Mouse (Mus musculus) layer of hippocampus, postnatal 10 days (tissue): Measurements from ENCODE around the gene Gatad2a. TPM values are rescaled to one million over a fixed set of nuclear protein-coding genes. Genes with fewer than 3 reads are reported as not detected.
A peak's percentile ranks its signal among the peaks of the same experiment; 100 is the strongest.

Experiments used
- DNase-seq, 2 experiments: peaks; one replicate each; pipeline ENCODE4 v3.0.0; 2021; ENCODE audit warnings: low spot score in 2 of 2
- total RNA-seq, 2 experiments: library from RNA; stranded (reverse); gene quantifications; 2 replicates each; pipeline ENCODE4 v1.2.3; 2021

Gatad2a gene
- total RNA-seq, 2 experiments from 2014 or later, result 40.9 to 43.3 TPM

GRCm38 (mm10) chr8:69879678-69880077 is 116.5 kb downstream of the Gatad2a start:
- no peak for DNase-seq

- no peak for DNase-seq
Measured at GRCm38 (mm10) chr8:69877992-69878391, 118.2 kb downstream of the Gatad2a start.

DNA sequence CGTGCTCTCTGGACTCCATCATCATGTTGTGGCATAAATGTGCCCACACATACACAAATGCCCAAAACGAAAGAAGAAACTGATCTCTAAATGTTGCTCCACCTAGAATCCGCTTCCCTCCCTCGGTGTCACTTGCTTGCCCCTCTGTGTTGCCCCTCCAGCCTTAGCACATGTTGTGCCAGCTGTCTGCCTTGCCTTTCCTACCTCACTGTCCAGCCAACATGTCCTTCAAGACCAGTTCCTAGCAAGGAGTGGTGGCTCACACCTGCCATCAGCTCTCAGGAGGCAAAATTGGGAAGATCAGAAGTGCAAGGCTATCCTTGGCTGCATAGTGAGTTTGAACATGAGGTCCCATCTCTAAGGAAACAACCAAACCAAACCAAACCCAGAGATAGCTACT is 118.8 kb downstream of the Gatad2a start:
- no peak for DNase-seq

GRCm38 (mm10) chr8:69876967-69877366 is 119.2 kb downstream of the Gatad2a start:
- DNase-seq, result no peak

GRCm38 (mm10) chr8:69876097-69876496 is 120.1 kb downstream of the Gatad2a start:
- no peak for DNase-seq

GRCm38 (mm10) chr8:69874654-69875053 is 121.5 kb downstream of the Gatad2a start:
- no peak for DNase-seq

DNA sequence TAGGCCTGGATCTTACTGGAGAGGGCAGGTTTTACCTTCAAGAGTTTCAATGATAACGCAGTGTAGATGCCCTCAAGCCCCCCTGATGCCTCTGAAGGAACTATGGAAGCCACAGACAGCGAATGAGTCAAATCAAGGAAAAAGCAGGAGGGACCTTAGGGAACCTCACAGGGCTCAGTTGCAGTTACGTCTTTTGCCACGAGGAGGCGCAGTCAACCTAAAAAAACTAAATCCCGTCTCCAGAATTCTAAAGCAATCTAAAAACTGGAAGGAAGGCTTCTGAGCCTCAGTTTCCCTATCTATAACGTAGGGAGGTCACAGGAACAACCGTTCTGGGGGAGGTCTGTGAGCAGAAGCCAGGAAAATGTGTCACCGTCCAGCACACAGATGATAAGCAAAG is 122.0 kb downstream of the Gatad2a start:
- DNase-seq, result peak; percentile 79 to 83

- DNase-seq, result no peak
Measured at GRCm38 (mm10) chr8:69870907-69871306, 125.3 kb downstream of the Gatad2a start.

DNA sequence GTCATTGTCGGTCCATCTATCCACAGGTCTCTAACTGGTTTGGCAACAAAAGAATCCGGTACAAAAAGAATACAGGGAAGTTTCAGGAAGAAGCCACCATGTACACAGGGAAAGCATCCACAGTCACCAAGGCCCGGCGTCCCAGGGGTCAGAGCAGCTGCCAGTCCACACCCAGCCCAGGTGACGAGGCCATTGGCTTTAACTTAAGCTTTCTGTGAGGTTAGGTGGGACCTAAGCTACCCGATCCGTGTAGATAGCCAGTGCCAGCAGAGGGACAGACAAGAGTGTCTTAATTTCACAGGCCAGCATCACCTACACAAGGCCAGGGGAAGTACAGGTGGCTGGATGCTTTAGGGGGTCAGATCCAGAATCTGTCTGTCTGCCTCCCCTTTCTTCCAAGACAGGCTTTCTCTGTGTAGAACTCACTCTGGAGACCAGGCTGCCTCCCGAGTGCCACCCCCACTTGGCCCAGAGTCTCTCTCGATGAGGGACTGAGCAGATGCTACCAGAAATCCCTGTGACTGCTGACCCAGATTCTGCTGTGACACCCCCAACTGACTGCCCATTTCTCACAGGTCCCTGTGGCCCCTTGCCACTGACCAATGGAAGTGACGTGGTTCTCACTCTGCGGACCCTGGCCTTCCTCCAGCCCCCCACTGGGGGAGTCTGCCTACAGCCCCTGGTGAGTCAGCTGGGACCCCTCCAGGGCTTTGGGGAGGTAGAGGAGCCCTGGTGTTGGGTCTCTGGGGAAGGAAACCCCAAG is 126.0 kb downstream of the Gatad2a start:
- DNase-seq, result no peak

DNA sequence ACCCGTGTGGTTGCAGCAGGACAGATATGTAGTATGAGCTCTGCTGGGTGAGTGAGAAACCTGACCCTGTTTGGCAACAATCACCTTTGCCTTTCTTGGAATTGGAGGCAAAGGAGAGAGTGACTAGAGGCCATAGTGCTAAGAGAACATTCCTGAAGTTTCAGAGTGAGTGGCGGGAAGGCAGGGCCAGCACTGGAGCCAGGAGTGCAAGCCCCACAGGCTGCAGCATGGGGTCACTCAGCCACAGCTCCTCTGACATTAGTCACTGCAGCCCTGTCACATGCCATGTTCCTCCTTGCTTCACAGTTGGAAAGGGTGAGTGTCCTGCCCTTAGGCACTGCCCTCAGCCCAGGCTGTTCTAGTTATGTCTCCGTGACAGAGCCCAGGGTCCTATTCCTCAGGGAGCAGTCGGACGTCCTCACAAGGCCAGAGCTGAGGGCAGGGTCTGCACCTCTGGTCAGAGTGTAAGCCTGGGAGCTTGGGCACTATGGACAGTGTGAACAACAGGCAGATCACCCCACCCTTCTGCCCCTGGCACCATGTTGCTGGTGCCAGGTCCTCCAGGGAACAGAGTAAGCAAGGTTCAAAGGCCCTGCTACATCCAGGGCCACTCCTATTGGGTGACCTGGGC is 128.4 kb downstream of the Gatad2a start:
- no peak for DNase-seq

- DNase-seq, result no peak
Measured at GRCm38 (mm10) chr8:69864180-69864579, 132.0 kb downstream of the Gatad2a start.

- no peak for DNase-seq
Measured at GRCm38 (mm10) chr8:69863387-69864020, 132.7 kb downstream of the Gatad2a start.

GRCm38 (mm10) chr8:69861251-69861650 is 134.9 kb downstream of the Gatad2a start:
- DNase-seq, result no peak

DNA sequence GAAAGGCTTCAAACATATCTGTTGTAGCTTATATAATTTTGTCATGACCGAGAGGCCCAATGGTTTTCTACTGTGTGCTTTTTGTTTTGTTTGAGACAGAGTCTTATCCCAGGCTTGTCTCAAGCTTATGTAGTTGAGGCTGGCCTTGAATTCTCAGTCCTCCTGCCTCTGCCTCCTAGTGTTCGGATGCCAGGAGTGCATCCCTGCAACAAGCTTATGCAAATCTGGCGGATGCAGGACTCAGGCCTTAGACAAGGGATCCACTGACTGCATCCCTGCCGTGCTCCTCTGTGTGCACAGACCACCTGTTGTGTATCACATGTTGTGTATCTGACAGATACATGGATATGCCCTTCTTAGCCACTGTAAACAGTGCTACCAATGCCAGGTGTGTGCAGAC is 135.4 kb downstream of the Gatad2a start:
- DNase-seq, result no peak

Other genes with a start within 250 kb of the Gatad2a start
- gene Zfp963, start 246.4 kb downstream of the Gatad2a start, total RNA-seq, result 1 to 10 TPM; 4.7 to 6.7 TPM
- gene Gm20422, start 221.5 kb downstream of the Gatad2a start, total RNA-seq, result under 1 TPM in 1 of 2 experiments, not detected in 1; 0.91 TPM
- gene Atp13a1, start 205.2 kb downstream of the Gatad2a start, total RNA-seq, result 10 to 100 TPM; 44.9 to 49.6 TPM
- gene Zfp866, start 205.2 kb downstream of the Gatad2a start, total RNA-seq, result 10 to 100 TPM; 30.8 to 32.6 TPM
- gene Gmip, start 187.7 kb downstream of the Gatad2a start, total RNA-seq, result 10 to 100 TPM; 27.0 to 41.3 TPM
- 1 to 10 TPM; 1.7 to 1.9 TPM for gene Lpar2, start 174.0 kb downstream of the Gatad2a start, total RNA-seq
- gene Pbx4, start 163.9 kb downstream of the Gatad2a start, total RNA-seq, result 10 to 100 TPM; 18.8 to 25.4 TPM
- gene Cilp2, start 108.7 kb downstream of the Gatad2a start, total RNA-seq, result 1 to 10 TPM; 2.5 to 2.8 TPM
- gene Tssk6, start 94.2 kb downstream of the Gatad2a start, total RNA-seq, result under 1 TPM; 0.49 to 0.62 TPM
- gene Ndufa13, start 93.8 kb downstream of the Gatad2a start, total RNA-seq, result 100 to 1,000 TPM; 137 to 147 TPM
- 10 to 100 TPM; 11.8 to 14.1 TPM for gene Yjefn3, start 93.7 kb downstream of the Gatad2a start, total RNA-seq
- gene Mau2, start 46.4 kb upstream of the Gatad2a start, total RNA-seq, result 10 to 100 TPM; 73.4 to 74.8 TPM
- gene Sugp1, start 46.4 kb upstream of the Gatad2a start, total RNA-seq, result 10 to 100 TPM; 50.0 to 54.7 TPM
- 1 to 10 TPM; 1.3 to 2.5 TPM for gene Tm6sf2, start 76.5 kb upstream of the Gatad2a start, total RNA-seq
- 1 to 10 TPM; 6.8 to 7.7 TPM for gene Hapln4, start 87.1 kb upstream of the Gatad2a start, total RNA-seq
- gene Ncan, start 124.5 kb upstream of the Gatad2a start, total RNA-seq, result 100 to 1,000 TPM; 575 to 578 TPM
- 10 to 100 TPM; 36.1 to 41.7 TPM for gene Nr2c2ap, start 134.9 kb upstream of the Gatad2a start, total RNA-seq
- gene Rfxank, start 142.8 kb upstream of the Gatad2a start, total RNA-seq, result 10 to 100 TPM; 10.5 to 12.0 TPM
- gene Borcs8, start 143.1 kb upstream of the Gatad2a start, total RNA-seq, result 10 to 100 TPM; 39.9 to 46.5 TPM
- gene Mef2b, start 143.3 kb upstream of the Gatad2a start, total RNA-seq, result under 1 TPM; 0.57 to 0.67 TPM
- 10 to 100 TPM; 52.3 to 54.7 TPM for gene Tmem161a, start 176.0 kb upstream of the Gatad2a start, total RNA-seq
- 10 to 100 TPM; 27.9 to 28.8 TPM for gene Slc25a42, start 215.9 kb upstream of the Gatad2a start, total RNA-seq
- gene Sugp2, start 237.8 kb upstream of the Gatad2a start, total RNA-seq, result 100 to 1,000 TPM; 128 to 138 TPM
- gene Armc6, start 238.1 kb upstream of the Gatad2a start, total RNA-seq, result 10 to 100 TPM; 88.5 to 90.7 TPM